Mouse (Mus musculus): ENCODE measurements around the gene Daam1. TPM values are rescaled to one million over a fixed set of nuclear protein-coding genes. Genes with fewer than 3 reads are reported as not detected.

The Daam1 gene
- polyA plus RNA-seq, 1 experiment from 2014 or later = 18.2 TPM

DNA sequence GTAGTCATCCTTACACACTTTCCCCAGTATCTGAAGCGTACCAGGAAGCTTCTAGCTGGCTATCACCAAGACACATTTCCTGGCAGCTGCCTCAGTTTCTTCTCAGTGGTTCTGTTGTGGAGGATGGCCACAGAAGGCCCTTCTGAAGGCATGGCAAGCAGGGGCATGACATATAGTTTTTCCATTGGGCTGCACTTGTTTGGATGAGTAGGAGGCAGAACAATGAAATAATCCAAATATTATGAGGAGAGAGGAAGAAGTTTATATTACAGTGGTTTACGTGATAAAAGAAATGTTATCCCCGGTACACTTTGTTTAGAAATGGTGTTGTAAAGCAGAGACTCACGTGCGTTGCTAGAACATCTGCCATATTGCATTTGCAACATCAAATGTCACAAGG is 19.3 kb downstream of the Daam1 start:
- 96% methylated on average over 5 of the region's 5 CpGs for WGBS
- ATAC-seq (ENCODE audit: low FRiP score) = no peak
- Histone ChIP-seq H3K9me3 (no peaks in the 10 kb centered on the region), H3K9ac (no peak overlapping the region), H3K4me3 (replicated peaks) (no peak overlapping the region), H3K27ac (no peak overlapping the region), H3K27me3 (no peaks in the 10 kb centered on the region), H3K4me2 (no peak overlapping the region), H3K4me1 (peaks cover 7% of the 10 kb centered on the region), H3K36me3 (replicated peaks) (no peaks in the 10 kb centered on the region)

DNA sequence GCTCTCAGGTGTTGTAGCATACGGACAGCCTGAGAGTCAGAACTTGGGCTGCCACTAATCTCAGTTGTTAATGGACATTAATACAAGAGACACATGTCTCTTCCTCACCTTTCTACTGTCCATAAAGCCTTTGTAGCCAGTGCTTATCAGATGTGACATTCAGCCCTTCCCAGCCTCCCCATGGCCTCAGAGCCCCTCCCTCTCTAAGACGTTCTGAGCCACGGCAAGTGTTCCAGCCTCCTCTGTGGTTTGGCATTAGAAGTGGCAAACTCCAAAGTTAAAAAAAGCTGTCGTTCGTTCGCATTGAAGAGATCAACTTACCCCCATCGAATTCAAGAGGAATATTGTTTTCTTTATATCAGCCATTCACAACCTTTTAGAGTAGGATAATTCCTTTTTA is 21.8 kb downstream of the Daam1 start:
- H3K4me3 ChIP-seq (replicated peaks) = no peak overlapping the region
- no peaks in the 10 kb centered on the region for H3K27me3 ChIP-seq
- ATAC-seq (ENCODE audit: low FRiP score) = no peak
- no peak overlapping the region for H3K4me2 ChIP-seq
- H3K9me3 ChIP-seq = no peaks in the 10 kb centered on the region
- peaks cover 28% of the 10 kb centered on the region for H3K4me1 ChIP-seq
- 60% methylated on average over 7 of the region's 7 CpGs for WGBS
- no peak overlapping the region for H3K27ac ChIP-seq
- no peaks in the 10 kb centered on the region for H3K36me3 ChIP-seq (replicated peaks)
- no peak overlapping the region for H3K9ac ChIP-seq

DNA sequence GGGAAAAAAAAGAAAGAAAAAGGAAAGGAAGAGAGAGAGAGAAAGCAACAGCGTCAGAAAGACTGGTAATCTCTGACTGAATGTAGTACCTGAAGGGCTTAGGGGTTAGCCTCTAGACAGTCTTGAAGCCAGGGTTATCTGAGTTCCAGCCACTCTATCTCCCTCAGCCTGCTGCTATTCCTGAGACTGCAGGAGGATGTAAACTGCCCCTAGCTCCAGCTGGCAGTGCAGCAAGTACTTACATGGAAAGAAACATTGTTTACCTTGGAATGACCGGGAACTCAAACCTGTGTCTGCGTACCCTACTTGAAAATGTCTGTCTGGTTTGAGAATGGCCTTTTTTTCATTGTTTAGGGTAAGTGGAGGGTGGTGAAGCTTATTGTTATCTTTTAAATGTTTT is 22.8 kb downstream of the Daam1 start:
- Histone ChIP-seq H3K4me2 (no peak overlapping the region), H3K9me3 (no peaks in the 10 kb centered on the region), H3K27me3 (no peaks in the 10 kb centered on the region), H3K36me3 (replicated peaks) (no peaks in the 10 kb centered on the region), H3K27ac (no peak overlapping the region), H3K9ac (no peak overlapping the region), H3K4me3 (replicated peaks) (no peak overlapping the region), H3K4me1 (peaks cover 33% of the 10 kb centered on the region)
- ATAC-seq (ENCODE audit: low FRiP score) = no peak
- 91% methylated on average over 3 of the region's 3 CpGs for WGBS

DNA sequence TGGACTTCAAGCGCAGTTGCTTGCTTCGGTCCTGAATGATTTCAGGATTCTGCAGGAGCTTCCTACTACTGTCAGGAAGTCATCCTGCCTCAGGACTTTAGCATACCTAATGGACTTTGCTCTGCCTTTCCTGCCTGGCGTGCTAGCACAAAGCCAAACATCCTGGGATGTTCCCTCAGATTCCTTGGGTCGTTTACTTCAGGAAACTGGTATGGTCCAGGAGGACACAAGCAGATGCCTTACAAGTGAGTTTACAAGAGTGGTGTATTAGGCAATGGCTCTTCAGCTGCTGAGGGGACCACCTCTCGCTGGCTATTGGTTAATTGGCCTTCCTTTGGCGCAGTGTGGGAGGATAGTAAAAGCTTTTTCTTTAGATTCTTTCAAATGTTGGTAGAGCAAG is 23.3 kb downstream of the Daam1 start:
- Histone ChIP-seq H3K9ac (no peak overlapping the region), H3K9me3 (no peaks in the 10 kb centered on the region), H3K4me2 (no peak overlapping the region), H3K4me3 (replicated peaks) (no peak overlapping the region), H3K36me3 (replicated peaks) (no peaks in the 10 kb centered on the region), H3K27me3 (no peaks in the 10 kb centered on the region), H3K27ac (no peak overlapping the region), H3K4me1 (peaks cover 36% of the 10 kb centered on the region)
- no peak for ATAC-seq (ENCODE audit: low FRiP score)
- WGBS = 82% methylated on average over 6 of the region's 6 CpGs

DNA sequence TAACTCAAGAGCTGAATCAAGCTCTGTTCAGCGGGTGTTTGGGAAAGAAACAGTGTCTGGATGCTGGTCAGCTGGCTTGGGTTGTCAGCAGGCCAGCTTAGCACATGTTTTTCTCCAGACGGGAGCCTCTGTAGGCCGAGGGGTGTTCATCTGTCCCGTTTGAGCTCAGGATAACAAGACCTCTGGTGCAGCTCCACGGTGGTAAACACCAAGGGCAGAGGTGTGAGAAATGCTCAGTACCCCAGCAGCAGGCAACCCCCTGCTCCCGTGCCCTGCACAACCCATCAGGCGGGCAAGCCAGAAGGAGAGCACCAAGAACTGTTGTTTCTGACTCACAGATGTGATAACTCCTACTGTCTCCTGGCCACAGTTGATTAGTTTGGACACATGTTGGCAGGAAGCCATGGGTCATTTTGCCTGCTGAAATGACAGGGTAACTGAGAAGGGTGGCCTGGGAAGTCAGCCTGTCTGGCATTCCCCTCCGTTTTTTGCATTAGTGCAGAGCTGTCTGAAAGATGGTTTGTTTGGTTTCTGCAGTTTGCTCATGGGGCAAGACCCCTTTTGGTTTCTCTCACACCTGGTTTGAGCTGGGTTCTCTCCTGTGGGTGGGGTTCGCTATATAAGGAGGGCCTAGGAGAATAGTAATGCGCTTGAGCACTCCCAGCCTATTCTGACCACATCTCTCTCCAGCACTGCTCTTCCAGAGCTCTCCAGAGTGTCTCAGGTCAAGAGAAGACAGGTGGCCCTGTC is 25.0 kb downstream of the Daam1 start:
- H3K27ac ChIP-seq = peak overlapping the region; percentile 68
- H3K9me3 ChIP-seq = no peaks in the 10 kb centered on the region
- no peaks in the 10 kb centered on the region for H3K36me3 ChIP-seq (replicated peaks)
- H3K4me1 ChIP-seq = peaks cover 38% of the 10 kb centered on the region
- no peak overlapping the region for H3K4me2 ChIP-seq
- ATAC-seq (ENCODE audit: low FRiP score) = peak; percentile 25; the same call in 1 of the 2 replicates
- no peaks in the 10 kb centered on the region for H3K27me3 ChIP-seq
- no peak overlapping the region for H3K4me3 ChIP-seq (replicated peaks)
- H3K9ac ChIP-seq = 0 out of 2 replicates have a peak overlapping the region, but pooled peaks have one; percentile 2
- WGBS = 74% methylated on average over 10 of the region's 10 CpGs

- peak; percentile 61; the same call in 1 of the 2 replicates for ATAC-seq (ENCODE audit: low FRiP score)
Measured at GRCm38 (mm10) chr12:71856480-71856754, 25.5 kb downstream of the Daam1 start.

GRCm38 (mm10) chr12:71859096-71859495 is 28.2 kb downstream of the Daam1 start:
- ATAC-seq (ENCODE audit: low FRiP score) = no peak
- Histone ChIP-seq H3K9me3 (no peaks in the 10 kb centered on the region), H3K36me3 (replicated peaks) (no peaks in the 10 kb centered on the region), H3K27ac (no peak overlapping the region), H3K9ac (no peak overlapping the region), H3K4me3 (replicated peaks) (no peak overlapping the region), H3K4me2 (no peak overlapping the region), H3K4me1 (peaks cover 41% of the 10 kb centered on the region), H3K27me3 (no peaks in the 10 kb centered on the region)
- WGBS = 71% methylated on average over 5 of the region's 5 CpGs

More at GRCm38 (mm10) chr12:71856480-71856754, 25.5 kb downstream of the Daam1 start:
- H3K9me3 ChIP-seq = no peaks in the 10 kb centered on the region
- peak overlapping the region; percentile 68; the same call in 1 of the 2 replicates for H3K27ac ChIP-seq
- H3K36me3 ChIP-seq (replicated peaks) = no peaks in the 10 kb centered on the region
- H3K9ac ChIP-seq = no peak overlapping the region
- peaks cover 38% of the 10 kb centered on the region for H3K4me1 ChIP-seq
- no peaks in the 10 kb centered on the region for H3K27me3 ChIP-seq
- H3K4me3 ChIP-seq (replicated peaks) = no peak overlapping the region
- no peak overlapping the region for H3K4me2 ChIP-seq

DNA sequence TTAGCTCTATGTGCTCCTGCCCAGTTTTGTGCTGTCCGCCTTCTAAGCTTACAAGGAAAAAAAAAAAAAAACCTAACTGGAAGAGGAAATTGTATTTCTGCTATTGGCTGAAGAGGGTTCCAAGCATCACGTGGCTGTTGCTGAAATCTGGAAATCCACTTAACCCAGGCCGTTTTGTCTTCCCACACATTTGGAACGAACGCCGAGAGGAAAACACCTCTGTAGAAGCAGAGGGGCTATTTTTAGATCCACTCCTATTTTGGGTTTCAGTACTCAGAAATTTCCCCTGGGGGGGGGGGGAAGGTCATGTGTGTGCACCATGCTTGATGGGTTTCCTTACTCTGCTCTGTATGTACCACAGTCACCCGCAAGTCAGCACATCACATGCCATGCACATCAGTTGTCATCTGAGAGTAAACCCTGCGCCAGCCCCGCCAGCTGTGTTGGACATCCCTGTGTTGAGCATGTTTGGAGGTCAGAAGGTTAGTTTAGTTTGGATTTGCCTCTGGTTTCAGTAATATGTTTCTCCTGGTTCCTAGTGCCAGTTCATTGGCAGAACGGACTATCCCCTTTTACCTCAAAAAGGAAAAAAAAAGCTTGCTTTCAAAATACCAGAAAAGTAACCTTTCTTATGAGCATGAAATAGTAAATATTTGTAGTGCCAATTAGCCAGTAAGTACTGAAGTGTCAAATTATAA is 33.1 kb downstream of the Daam1 start:
- H3K27ac ChIP-seq = no peak overlapping the region
- H3K4me1 ChIP-seq = peaks cover 17% of the 10 kb centered on the region
- H3K4me2 ChIP-seq = no peak overlapping the region
- no peak for ATAC-seq (ENCODE audit: low FRiP score)
- WGBS = 73% methylated on average over 10 of the region's 10 CpGs
- H3K36me3 ChIP-seq (replicated peaks) = no peaks in the 10 kb centered on the region
- H3K27me3 ChIP-seq = no peaks in the 10 kb centered on the region
- H3K9ac ChIP-seq = no peak overlapping the region
- no peaks in the 10 kb centered on the region for H3K9me3 ChIP-seq
- no peak overlapping the region for H3K4me3 ChIP-seq (replicated peaks)

DNA sequence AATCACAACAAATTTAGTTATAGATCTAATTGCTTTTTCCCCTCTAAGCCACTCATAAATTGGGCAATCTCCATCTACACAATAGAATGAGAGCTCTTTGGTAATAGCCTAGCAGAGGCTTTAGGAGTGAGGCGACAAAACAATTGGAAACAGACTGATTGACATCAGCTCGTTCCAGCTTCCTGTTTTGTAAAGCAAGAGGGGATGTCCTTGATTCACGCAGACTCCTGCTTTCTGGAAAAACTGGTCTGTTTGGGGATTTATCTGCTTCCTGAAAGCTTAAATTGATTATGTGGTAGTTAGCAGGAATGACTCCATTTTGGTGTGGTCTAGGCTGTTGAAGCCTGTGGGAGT is 33.6 kb downstream of the Daam1 start:
- no peak for ATAC-seq (ENCODE audit: low FRiP score)
- no peak overlapping the region for H3K9ac ChIP-seq
- 7% methylated on average over 3 of the region's 3 CpGs for WGBS

DNA sequence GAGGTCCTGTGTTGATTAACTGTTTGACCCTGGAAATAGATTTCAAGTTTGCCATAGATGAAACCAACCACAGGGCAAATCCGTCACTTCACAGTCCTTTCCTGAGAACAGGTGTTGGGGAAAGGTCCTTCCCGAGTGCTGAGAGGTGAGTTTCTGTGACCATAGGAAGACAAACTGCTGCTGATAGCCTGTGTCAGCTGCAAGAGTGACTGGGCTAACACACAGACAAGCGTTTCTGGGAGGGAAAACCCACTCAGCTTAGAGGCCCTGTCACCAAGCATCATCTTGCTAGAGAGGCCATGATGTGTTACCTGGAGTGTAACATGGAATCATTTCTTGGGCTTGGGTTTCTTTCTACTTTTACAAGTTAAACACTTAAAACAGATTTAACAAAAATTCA is 35.1 kb downstream of the Daam1 start:
- no peak overlapping the region for H3K9ac ChIP-seq
- H3K27ac ChIP-seq = no peak overlapping the region
- ATAC-seq (ENCODE audit: low FRiP score) = no peak
- H3K27me3 ChIP-seq = no peaks in the 10 kb centered on the region
- peaks cover 13% of the 10 kb centered on the region for H3K4me1 ChIP-seq
- 88% methylated on average over 3 of the region's 3 CpGs for WGBS
- H3K4me3 ChIP-seq (replicated peaks) = no peak overlapping the region
- H3K36me3 ChIP-seq (replicated peaks) = no peaks in the 10 kb centered on the region
- no peak overlapping the region for H3K4me2 ChIP-seq
- no peaks in the 10 kb centered on the region for H3K9me3 ChIP-seq

More for the DNA sequence above, 33.6 kb downstream of the Daam1 start:
- Histone ChIP-seq H3K4me2 (no peak overlapping the region), H3K9me3 (no peaks in the 10 kb centered on the region), H3K27ac (no peak overlapping the region), H3K27me3 (no peaks in the 10 kb centered on the region), H3K36me3 (replicated peaks) (no peaks in the 10 kb centered on the region), H3K4me1 (peaks cover 13% of the 10 kb centered on the region), H3K4me3 (replicated peaks) (no peak overlapping the region)

DNA sequence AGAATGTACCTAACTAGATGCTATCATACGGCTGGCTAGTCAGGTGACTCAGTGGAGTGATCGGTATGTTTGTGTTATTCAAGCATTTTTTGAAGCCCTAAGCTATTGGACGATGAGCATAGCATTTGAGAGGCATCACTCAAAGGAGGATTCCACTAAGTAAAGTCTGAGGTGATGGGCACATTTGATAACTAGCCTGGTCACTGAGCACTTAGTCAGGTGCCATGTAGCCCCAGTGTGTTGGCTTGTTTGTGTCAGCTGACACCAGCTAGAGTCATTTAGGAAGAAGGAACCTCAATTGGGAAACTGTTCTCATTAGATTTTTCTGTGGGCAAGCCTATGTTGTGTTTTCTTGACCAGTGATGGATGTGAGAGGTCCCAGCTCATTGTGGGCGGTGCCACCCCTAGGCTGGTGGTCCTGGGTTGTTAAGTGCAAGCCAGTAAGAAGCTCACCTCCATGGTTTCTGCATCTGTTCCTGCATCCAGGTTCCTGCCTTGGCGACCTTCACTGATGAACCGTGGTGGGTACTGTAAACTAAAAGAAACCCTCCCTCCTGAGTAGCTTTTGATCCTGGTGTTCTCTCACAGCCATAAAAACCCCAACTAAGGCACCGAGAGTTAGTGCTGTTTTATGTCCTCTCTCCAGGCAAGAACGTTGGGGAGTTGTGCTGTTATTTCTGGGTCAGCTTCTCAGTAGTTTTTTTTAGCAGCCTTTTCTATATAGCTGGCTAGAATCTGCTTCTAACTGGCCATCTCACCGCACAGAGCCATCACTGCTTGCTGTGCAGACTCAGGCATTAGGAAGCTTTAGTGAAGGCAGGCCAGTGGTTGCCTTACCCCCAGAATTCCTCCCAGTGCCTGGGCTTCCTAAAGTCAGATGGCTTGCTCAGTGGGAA is 36.7 kb downstream of the Daam1 start:
- Histone ChIP-seq H3K4me1 (peaks cover 13% of the 10 kb centered on the region), H3K27me3 (no peaks in the 10 kb centered on the region), H3K4me2 (no peak overlapping the region), H3K4me3 (replicated peaks) (no peak overlapping the region), H3K36me3 (replicated peaks) (no peaks in the 10 kb centered on the region), H3K27ac (no peak overlapping the region), H3K9ac (no peak overlapping the region), H3K9me3 (no peaks in the 10 kb centered on the region)
- WGBS = 93% methylated on average over 9 of the region's 9 CpGs
- no peak for ATAC-seq (ENCODE audit: low FRiP score)

DNA sequence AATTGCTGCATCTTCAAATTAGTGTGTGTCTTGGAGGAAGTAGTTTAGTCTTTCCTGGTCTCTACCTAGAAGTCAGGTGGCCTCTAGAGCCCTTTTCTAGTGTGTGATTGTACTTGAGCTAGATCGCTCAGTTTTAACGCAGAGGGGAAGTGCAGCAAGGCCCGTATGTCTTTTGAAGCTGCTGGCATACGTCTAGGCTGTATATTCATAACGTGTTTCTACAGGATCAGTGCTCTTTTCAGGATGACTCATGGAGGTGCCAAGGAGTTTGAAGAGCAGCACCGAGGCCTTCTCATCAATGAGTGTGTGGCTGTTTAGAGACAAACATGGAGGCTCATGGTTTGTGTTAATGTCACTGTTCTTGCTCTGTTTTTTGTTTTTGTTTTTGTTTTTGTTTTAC is 39.8 kb downstream of the Daam1 start:
- no peak overlapping the region for H3K4me2 ChIP-seq
- no peaks in the 10 kb centered on the region for H3K9me3 ChIP-seq
- WGBS = 93% methylated on average over 6 of the region's 6 CpGs
- ATAC-seq (ENCODE audit: low FRiP score) = no peak
- H3K27ac ChIP-seq = no peak overlapping the region
- H3K36me3 ChIP-seq (replicated peaks) = no peaks in the 10 kb centered on the region
- no peak overlapping the region for H3K4me3 ChIP-seq (replicated peaks)
- H3K9ac ChIP-seq = no peak overlapping the region
- no peaks in the 10 kb centered on the region for H3K27me3 ChIP-seq
- H3K4me1 ChIP-seq = peaks cover 8% of the 10 kb centered on the region
